Mouse (Mus musculus) ovary, postnatal 10 days (tissue): ENCODE results near the gene Oxct1.

Experiments used
- DNase-seq: peaks from one replicate; pipeline ENCODE4 v3.0.0; 2022; ENCODE audit warnings: low spot score

Gene Oxct1

GRCm38 (mm10) chr15:4124648-4125047 lies 98.5 kb downstream of the Oxct1 start:
- no peak for DNase-seq

DNA sequence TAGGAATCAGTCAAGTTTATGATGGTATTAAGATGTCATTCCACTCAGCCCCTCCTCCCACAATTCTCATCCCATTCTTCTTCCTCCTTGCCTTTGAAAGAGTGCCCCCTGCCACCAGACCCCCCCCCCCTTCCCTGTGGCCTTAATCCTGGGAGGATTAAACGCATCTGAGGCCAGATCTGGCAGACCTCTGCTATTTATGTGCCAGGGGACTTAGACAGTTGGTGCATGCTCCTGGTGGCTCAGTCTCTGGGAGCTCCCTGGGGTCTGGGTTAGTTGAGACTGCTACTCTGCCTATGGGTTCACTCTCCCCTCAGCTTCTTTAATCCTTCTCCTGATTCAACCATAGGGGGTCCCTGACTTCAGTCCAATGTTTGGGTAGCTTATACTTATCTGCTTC lies 112.3 kb downstream of the Oxct1 start:
- DNase-seq, result no peak

DNA sequence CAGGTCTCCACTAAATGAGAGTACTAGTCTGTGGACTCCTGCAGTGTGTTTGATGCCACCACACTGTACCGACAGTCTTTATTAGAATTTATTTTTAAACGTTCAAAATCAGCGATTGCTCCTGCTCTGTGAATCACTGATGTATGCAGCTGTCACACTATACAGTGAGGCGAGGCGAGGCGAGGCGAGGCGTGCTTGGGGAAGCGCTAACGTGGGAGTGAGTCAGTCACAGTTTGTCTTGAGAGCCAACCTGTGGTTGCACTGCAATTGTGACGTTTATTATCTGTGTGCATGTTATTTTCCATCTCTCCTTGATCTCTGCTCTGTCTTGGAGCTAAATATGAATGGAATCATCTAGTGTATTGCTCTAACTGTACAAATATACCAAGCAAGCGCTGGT lies 113.3 kb downstream of the Oxct1 start:
- DNase-seq, result no peak

DNA sequence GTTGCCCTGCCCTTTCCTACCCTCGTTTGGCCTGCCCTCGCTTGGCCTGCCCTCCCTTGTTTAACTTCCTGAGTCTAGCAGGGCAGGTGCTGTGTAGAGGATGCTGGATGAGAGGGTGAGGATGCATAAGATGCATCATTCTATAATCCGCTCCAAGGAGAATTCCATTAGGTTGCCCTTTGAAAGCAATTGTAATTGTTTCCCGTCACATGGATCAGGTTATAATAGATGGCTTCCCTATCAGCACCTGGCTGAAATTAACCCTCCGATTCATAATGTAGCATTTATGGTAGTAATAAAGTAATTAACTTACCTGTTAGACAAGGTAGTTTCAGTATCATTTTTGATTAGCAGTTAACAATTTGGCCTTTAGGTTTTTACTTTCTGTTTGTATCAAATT lies 119.2 kb downstream of the Oxct1 start:
- no peak for DNase-seq

DNA sequence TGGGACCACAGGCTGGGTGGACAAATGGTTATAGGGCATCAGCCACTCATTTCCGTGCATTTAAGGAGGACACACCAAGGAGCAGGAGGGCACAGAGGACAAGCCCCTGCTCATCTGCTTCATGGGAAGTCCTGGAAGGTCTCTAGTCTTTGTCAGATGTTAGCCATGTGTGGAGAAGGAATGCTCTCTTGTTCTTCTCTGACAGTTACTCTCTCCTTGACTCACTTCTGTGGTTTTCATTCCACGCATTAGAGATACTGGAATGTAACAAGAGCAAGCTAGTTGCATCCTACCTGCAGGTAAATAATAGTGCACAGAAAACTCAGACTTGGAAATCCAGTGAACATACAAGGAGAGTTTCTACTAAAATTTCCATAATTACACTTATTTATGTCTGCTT lies 121.5 kb downstream of the Oxct1 start:
- no peak for DNase-seq

DNA sequence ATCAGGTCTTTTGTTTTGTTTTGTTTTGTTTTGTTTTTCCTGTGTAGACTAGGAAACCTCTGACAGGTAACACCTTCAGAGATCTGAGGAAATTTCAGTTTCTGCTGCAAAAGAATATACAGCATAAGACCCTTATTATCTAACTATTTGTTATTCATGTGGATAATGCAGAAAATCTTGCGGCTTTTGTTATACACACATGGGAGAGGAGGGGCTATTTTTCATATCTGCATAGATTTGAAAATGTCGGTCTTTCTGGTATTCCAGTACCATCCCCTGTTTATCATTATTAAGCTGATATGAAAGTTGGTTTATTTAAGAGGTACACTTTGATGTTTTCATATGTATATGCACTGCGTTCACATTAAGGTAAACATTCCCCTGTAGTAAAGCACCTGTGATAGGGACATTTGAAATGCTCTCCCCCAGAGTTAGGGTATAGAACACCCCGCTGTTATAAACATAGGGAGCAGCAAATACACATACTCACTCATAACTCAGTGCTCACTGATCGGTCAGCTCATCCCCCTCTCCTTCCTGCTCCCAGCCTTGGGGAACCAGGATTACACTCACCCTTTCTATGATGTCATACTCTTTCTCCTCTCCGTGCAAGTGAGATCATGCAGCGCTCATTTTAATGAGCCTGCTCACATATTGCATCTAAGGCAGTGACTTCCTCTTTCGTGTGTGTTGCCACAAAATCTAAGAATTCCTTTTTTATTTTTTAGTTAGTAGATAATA lies 122.6 kb downstream of the Oxct1 start:
- DNase-seq, result no peak

DNA sequence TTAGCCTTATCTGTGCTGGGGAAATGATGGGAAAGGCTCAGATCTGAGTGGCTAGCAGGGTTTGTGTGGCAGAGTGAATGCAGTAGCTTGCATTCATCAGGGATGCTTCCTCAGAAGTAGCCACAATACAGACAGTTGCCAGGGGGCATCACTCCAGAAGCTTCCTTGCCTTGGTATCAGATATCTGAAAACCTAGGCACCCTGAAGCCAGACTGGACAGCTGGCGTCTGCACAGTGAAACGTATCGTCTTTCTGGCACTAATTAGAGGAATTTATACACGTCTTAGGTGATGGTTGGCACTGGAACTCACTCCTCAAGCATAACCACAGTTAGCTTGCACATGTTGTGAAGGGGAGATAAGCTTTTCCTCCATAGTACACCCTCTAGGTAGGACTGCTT lies 128.5 kb downstream of the Oxct1 start:
- no peak for DNase-seq

GRCm38 (mm10) chr15:4167946-4168345 lies 141.8 kb downstream of the Oxct1 start:
- no peak for DNase-seq

GRCm38 (mm10) chr15:4171600-4171999 lies 145.4 kb downstream of the Oxct1 start:
- DNase-seq, result no peak

DNA sequence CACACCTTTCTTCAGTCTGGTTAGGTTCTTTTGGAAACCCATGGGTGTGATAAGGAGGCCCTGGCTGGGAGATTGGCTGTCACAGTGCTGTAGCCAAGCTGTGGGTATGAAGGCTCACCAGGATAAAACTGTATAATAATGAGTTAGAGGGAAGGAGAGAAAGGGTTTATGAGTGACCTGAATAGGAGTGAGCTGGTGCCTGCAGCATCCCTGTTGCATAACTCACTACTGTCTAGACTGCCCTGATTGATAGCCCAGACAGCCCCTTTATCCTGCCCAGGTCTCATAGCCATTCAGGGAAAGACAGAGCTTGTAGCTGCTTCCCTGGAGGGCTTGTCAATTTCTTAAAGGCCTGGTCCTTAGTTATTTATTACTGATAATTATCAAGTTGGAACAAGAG lies 171.7 kb downstream of the Oxct1 start:
- DNase-seq, result no peak
